Mouse (Mus musculus) fat pad, adult 2 months (tissue): ENCODE results near the gene Zfp697.
"Not testable (repeated sequence)": the region's sequence is repeated elsewhere in the genome, so short reads cannot be mapped to it uniquely, and the experiment has no call there.

Source experiments
- DNase-seq: peaks from one replicate; pipeline ENCODE4 v3.0.0-alpha.2; 2011; ENCODE audit warnings: low read depth, low spot score; ENCODE audit errors: extremely low read depth

The Zfp697 gene

DNA sequence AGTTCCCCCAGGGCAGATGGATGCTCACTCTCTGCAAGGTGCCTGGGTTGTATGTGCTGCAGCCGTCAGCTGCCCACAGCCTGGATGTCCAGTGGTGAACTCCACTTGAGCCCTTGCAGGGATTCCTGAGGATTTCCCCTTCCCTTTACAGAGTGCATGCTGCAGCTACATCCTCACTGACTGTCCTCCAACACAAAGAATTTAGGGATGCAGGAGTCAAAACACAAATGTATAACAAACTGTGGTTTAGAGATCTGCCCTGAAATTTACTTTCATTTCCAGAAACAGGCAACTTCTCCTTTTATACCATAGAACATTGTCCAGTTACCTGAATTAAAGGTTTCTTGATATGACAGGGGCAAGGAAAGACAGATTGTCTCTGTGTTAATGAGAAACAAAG, 234.5 kb downstream of the Zfp697 start:
- not testable (repeated sequence) for DNase-seq

DNA sequence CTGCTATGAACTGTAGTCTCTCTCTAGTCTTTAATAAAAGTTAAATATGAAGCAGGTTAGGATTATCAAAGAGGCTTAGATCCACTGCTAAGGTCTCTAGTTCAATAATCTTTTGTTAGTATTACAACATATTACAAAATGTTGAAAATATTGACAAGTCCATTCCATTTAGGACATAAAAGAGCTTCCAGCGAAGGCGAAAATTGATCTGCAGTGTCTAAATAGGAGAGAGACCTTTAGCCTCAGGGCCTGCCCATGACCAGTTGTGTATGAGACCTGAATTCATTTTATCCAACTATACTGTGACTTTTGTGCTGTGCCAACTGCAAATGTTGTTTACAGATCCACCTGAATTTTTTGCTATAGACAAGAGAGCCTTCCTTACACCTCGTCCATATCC, 247.4 kb downstream of the Zfp697 start:
- no peak for DNase-seq

DNA sequence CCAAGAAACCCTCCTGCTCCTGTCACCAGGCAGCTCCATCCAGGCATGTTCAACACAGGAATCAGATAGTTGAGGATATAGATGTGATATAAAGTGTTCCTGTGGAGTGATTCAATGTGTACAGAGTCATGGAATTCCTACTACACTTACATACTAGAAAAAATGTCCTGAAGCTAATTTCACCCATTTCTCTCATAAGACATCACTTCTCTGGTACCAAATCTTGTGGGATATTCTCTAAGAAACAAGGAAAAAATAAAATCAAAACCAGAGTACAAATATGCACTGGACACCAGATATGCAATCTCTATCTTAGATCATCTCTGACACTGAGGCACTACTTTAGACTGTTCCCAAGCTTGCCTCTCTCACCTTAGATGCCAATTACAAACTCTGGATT, 247.9 kb downstream of the Zfp697 start, which contains the start of gene Hsd3b5:
Gene Hsd3b5 (minus strand): TSS at position 101 of the 400 bp plus-strand sequence.
- no peak for DNase-seq

DNA sequence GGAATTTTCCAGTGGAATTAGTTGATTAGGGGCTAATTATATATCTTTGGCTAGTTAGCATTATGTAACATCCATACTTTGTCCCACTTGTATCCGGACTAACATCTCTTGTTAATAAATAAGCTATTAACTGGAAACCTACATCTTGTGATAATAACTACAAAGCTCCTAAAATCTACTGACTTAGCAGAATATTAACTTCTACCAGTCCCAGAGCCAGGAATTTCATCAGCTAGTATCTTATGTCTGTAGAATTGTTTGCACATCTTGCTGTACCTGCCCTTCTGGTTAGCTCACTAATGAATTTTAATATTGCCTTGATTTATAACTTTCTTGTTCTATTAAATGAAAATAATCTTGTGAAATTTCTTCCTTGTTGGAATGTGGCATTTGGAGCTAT, 252.9 kb downstream of the Zfp697 start:
- DNase-seq = no peak

DNA sequence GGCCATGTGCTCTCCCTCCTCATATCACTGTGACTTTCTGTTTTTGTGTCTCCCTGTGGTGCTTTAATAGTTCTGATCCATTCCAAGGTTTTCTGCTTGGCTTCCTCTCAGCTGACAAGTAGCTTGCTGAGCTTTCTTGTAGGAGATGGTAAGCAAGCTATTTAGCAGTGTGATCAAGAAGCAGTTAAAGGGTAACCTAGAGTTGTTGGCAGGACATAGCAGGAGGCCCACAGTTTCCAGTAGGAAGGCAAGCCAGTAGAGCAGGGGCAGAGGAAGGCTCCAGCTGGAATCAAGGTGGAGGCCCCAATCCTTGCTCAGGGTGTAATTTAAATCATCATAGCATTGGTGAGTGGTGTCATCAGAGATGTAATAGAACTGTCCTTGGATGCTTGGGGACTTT, 298.5 kb downstream of the Zfp697 start:
- no peak for DNase-seq

DNA sequence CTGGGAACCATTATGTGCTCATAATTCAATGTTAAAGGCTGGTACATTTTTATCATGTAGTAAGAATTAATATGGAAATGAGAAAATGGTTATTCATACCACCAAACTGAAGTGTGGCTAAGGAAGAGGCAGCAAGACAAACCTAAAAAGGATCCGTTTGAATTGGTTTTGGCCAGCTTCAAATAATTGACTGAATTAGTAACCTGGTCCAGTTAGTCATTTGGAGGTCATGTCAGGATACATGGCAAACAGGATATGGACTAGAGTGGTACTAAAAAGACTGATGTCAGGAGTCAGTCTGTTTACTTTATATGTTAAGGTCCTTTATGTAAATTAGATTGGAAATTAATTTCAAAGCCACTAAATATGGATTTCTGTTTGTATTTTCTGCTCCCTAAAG, 300.1 kb downstream of the Zfp697 start:
- DNase-seq = no peak

DNA sequence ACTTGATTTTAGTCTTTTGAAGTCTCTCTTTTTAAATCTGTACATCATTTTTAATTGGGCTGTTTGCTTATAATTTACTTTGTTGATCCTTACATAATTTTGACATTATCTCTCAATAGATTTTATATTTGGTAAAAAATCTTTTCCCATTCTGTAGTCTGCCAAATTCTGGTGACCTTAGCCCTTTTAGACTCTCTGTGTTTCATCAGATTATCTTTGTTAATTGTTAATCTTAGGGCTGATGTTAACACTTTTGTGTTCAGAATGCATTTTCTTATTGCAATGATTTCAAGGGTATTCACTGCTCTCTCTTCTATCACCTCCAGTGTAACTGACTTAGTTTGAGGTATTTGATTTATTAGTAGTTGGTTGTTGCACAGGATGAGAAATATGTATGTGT, 338.5 kb downstream of the Zfp697 start:
- no peak for DNase-seq

DNA sequence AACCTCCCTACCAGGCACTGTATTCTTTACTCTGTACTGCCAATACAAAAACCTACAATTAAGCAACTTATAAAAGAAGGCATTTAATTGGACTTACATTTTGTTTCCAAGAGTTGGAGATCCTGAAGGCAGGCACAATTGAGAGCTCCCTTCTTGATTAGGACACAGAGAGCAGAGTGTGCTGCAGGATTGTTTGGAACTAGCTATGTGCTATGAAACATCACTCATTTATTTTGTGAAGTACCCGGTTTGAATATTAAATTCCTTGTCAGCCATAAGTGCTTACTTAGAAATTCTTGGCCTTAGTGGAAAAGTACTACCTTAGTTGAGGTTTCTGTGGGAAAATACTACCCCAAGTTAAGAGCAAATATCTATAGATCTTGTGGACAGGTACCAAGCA, 342.1 kb downstream of the Zfp697 start, which contains the start of gene Hsd3b2:
Gene Hsd3b2 (minus strand): TSS at position 168 of the 400 bp plus-strand sequence.
- DNase-seq = no peak

DNA sequence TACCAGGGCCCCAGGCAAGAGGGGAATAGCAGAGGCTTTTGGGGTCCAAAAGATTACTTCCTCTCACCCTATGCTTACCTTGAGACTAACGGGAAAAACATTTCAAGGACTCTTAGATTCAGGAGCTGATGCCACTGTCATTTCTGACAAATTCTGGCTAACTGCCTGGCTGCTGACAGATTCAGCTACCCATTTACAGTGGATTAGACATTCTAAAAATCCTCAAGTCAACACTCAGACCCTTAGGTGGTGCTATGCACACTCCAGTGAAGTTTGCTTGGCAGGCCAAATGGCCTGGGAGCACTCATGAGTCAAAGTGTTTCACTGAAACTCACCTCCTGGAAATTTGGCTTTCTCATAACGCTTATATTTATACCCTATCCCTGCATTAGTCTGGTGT, 344.0 kb downstream of the Zfp697 start:
- DNase-seq = no peak

DNA sequence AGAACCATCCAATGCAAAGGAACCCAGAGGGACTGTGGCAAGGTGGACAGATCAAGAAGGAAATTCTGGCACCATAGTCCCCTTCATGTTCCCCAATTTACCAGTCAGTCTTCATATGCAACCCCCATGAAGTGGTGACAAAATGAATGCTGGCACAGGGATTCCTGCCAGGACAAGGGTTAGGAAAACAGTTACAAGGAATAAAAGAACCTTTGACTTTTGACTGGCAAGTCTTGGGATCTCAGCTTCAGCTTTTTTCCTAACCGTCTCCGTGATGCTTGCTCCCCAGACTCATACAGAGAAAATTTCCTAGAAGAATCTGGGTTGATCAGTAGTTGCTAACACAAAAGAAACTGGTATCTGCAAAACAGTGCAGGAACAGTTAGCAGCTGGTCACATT, 351.5 kb downstream of the Zfp697 start:
- no peak for DNase-seq

DNA sequence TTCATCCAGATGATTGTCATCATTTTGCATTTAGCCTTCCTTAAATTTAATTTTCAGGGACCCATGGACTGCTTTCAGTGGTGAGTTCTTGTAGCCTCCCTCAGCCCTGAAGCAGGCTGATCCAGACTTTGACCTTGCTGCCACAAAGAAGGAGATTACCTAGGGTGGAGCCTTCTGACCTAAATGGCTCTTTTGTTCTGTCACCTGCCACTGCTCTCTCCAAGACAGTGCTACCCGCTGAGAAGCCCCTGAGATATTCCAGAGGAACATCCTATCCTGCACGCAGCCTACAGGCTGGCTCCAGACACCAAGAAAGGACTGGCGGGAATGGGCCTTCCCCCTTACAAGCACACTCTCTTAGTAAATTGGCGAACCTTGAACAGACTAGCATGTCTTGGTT, 352.1 kb downstream of the Zfp697 start:
- DNase-seq = no peak

DNA sequence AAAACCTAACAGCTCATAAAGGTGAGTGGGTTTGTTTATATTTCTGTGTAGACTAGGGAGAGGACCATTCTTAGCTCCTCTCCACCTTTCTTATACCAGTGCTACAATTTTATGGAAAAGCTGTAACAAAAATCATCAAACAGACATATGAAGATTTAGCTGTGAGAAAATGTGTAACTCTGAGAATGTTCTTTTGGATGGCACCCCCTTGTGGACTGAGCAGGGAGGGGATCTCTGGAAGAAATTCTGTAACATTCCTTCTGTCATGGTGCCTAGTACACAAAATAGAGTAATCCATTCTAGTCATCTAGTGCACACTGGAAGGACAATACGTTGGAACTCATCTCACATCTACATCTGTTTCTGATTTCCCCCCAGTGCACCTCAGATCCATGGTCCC, 358.8 kb downstream of the Zfp697 start:
- not testable (repeated sequence) for DNase-seq

DNA sequence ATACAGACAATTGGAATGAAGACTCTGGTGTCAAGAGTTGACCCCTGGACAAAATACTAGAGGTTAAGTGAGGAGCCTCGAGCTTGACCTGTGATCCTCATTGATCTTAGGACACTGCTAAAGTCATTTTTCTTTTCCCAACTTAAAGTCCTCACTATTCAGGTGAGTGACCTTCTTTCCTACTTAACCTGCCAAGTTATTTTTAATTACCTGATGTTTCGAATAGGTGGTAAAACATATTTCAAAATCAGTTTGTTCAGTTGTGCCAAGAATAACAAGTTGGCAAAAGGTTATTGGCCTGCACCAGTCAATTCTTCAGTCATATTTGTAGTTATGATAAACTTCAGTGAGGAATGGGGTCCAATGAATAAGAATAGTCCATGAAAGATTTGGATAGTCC, 369.9 kb downstream of the Zfp697 start:
- no peak for DNase-seq

DNA sequence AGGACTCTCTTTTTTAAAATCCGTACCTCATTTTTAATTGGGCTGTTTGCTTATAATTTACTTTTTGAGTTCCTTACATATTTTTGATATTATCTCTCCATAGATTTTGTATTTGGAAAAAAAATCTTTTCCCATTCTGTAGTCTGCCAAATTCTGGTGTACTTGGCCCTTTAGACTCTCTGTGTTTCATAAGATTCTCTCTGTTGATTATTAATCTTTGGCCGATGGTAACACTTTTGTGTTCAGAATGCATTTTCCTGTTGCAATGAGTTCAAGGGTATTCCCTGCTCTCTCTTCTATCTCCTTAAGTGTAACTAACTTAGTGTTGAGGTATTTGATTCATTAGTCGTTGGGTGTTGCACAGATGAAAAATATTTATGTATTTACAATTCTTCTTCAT, 374.6 kb downstream of the Zfp697 start:
- no peak for DNase-seq

DNA sequence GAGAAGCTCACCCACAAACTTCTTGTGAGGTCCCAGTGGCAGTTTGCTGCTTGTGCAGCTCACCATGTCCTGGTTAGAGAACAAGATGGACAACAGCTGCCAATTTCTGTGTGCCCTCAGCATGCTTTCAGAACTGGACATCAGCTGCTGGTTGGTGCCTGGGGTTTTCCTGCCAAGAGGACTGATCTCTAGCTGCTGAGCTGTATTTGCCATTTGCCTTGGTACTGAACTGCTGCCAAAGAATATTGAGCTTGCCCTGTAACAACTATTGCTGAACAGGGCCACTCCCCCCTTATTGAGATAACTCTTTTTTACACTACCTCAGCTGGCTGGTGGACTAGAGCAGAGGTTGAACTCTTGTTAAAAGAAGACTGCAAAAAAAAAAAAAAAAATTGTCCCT, 381.9 kb downstream of the Zfp697 start:
- no peak for DNase-seq

DNA sequence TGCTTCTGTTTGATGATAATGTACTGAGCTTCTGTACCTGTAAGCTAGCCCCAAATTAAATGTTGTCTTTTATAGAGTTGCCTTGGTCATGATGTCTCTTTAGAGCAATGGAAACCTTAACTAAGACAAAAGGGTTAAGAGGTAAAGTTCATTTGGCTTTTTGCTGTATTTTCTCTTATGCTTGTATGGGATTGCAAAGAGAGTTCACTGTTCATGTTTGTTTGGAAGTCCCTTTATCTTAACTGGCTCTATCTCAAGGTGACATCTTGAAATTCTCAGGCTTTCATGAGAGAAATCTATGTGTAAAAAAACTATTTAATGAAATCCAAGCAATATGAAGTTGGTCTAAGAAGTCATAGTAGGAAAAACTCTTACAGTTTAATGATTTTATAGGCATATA, 398.7 kb downstream of the Zfp697 start:
- DNase-seq = no peak

DNA sequence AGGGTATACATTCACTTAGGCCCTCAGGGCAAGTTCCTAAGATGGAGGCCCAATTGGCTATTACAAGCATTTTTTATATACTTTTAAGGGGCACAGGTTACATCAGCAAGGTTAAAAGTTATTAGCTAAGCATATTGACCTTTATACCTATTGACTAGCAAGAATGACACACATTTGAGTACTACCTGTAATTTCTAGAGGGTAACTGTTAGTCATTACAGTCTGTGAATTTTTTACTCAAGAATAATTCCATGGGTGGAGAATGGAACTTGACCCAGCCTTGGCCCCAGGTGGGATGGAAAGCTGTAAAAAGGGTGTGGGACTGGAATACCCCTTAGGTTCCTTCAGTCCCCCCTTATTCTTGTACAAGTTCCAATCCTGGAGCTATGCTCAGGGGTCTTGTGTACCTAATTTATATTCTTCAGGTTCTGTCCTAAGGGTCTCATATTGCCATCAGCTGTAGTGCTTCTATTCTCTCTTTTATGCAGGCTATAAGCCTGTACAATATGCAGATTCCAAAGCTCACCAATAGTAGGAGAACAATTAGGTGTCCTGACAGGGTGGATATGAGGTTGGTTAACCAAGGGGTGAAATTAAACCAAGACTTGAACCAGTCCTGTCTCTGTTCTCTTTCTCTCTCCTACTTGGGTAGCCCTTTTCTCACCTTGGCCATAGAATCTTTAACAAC, 400.1 kb downstream of the Zfp697 start:
- DNase-seq = no peak

DNA sequence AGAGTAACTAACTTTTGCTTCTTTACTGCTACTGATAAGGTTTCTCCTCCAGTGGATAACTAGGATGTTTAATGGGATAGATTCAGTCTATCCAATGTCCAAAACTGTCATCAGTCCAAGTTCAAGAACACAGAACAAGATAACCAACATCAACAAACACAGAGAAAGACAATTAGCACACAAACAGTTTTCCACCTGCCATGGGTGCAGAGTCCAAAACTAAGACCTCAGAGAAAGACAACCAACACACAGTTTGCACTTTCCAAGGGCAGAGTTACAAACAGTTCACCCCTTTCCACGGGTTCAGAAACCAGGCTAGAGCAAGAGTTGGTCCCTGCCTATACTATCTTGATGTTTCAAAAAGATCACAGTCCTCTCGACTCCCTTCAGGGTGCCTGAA, 404.3 kb downstream of the Zfp697 start:
- no peak for DNase-seq
